Mouse (Mus musculus) brain, adult 2 months (tissue): ENCODE data around the gene Camp.
A peak's percentile ranks its signal among the peaks of the same experiment; 100 is the strongest.

Source experiments
- DNase-seq: peaks from one replicate; pipeline ENCODE4 v3.0.0; 2011; ENCODE audit warnings: low read depth, low spot score

Camp gene

GRCm38 (mm10) chr9:109849312-109849758 is at the start of gene Camp:
Gene Camp, minus strand, starts transcription at chr9:109849617.
- DNase-seq: no peak

GRCm38 (mm10) chr9:109898027-109898426 is 48.6 kb upstream of the Camp start:
- DNase-seq: peak; percentile 17

GRCm38 (mm10) chr9:109896253-109897150 is 47.1 kb upstream of the Camp start:
- peak; percentile 17 for DNase-seq

- peak; percentile 22 for DNase-seq
Measured at GRCm38 (mm10) chr9:109895593-109895992, 46.2 kb upstream of the Camp start.

- peak; percentile 92 for DNase-seq
Measured at GRCm38 (mm10) chr9:109894413-109895090, 45.1 kb upstream of the Camp start.

GRCm38 (mm10) chr9:109892651-109893250 is 43.3 kb upstream of the Camp start:
- DNase-seq: peak; percentile 94

- peak; percentile 81 for DNase-seq
Measured at GRCm38 (mm10) chr9:109891501-109891900, 42.1 kb upstream of the Camp start.

GRCm38 (mm10) chr9:109887321-109887720 is 37.9 kb upstream of the Camp start:
- no peak for DNase-seq

- DNase-seq: no peak
Measured at GRCm38 (mm10) chr9:109886259-109886658, 36.8 kb upstream of the Camp start.

GRCm38 (mm10) chr9:109879305-109879704 is 29.9 kb upstream of the Camp start:
- no peak for DNase-seq

- no peak for DNase-seq
Measured at GRCm38 (mm10) chr9:109877666-109878065, 28.2 kb upstream of the Camp start.

- no peak for DNase-seq
Measured at GRCm38 (mm10) chr9:109876756-109877155, 27.3 kb upstream of the Camp start.

- DNase-seq: peak; percentile 66
Measured at GRCm38 (mm10) chr9:109875695-109876601, 26.5 kb upstream of the Camp start.

- DNase-seq: peak; percentile 100
Measured at GRCm38 (mm10) chr9:109874797-109875691, 25.6 kb upstream of the Camp start, which contains the start of gene Cdc25a. Gene Cdc25a, plus strand, starts transcription at chr9:109875579.

GRCm38 (mm10) chr9:109870983-109871572 is 21.7 kb upstream of the Camp start:
- DNase-seq: no peak

GRCm38 (mm10) chr9:109866218-109866617 is 16.8 kb upstream of the Camp start:
- no peak for DNase-seq

- no peak for DNase-seq
Measured at GRCm38 (mm10) chr9:109863085-109863484, 13.7 kb upstream of the Camp start.

GRCm38 (mm10) chr9:109862397-109863044 is 13.1 kb upstream of the Camp start:
- DNase-seq: peak; percentile 67

- no peak for DNase-seq
Measured at GRCm38 (mm10) chr9:109855947-109856346, 6.5 kb upstream of the Camp start.
